Mouse (Mus musculus): Measurements from ENCODE around the gene Itga9.

GRCm38 (mm10) chr9:118611111-118611541, 4.6 kb downstream of the Itga9 start:
- TF ChIP-seq CTCF (IDR thresholded peaks at IDR 0.05; ENCODE audit: control insufficient read depth, insufficient read depth, insufficient replicate concordance, low read depth, low read length) (no peak), POLR2A (IDR thresholded peaks at IDR 0.05; ENCODE audit: control insufficient read depth, low read depth, low read length) (no peak)
